Mouse (Mus musculus) 3T3-L1 (cell line): ENCODE results near the gene 0610030E20Rik.

Source experiments
- DNase-seq: peaks from one replicate; pipeline ENCODE4 v3.0.0-alpha.2; 2015; ENCODE audit warnings: low read depth, low spot score

0610030E20Rik gene

GRCm38 (mm10) chr6:72347166-72347941, at the start of gene 0610030E20Rik:
TSS of gene 0610030E20Rik (plus strand) at chr6:72347317.
- peak; percentile 84 for DNase-seq

DNA sequence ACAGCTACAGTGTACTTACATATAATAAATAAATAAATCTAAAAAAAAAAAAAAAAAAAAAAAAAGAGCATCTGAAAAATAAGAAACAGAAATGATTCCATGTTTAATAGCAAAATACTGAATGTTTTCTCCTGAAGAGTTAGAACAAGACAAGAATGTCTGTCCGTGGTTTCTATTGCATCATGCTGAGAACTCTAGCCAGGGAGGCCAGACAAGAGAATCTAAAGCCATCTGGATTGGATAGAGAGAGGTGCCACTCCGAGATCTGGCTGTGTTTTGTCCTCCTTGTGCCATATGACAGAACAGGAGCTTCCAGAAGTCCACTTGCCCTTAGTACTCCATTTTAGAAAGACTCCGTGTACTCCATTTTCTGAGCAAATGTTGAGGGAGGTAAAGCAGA, 49.3 kb upstream of the 0610030E20Rik start:
- peak; percentile 66 for DNase-seq

DNA sequence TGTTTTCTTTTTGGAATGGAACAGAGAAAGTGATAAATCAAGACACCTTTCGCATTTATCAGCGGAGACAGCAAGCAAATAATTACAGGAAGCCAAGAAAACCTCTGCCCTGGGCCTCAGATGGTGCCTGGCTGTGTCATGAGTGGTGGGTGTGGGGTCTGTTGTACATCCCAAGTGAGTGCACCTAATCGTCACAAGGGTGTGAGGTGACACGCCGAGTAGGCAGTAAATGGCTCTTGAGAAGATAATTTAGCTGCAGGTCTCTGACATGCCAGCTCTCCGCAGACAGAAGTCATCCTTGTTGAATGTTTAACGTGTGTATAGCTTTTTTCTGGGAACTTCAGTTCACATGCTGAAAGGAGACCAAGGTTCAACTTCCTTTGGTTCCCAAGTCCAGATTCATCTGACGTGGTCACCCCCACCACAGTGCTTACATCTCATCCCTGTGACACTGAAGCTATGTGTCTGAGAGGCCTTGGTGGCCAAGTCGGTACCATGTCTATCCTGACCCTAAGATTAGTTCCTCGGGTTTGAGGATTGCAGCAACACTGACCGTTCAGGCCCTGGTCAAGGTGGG, 44.7 kb upstream of the 0610030E20Rik start:
- no peak for DNase-seq

GRCm38 (mm10) chr6:72303510-72303909, 43.6 kb upstream of the 0610030E20Rik start:
- no peak for DNase-seq

DNA sequence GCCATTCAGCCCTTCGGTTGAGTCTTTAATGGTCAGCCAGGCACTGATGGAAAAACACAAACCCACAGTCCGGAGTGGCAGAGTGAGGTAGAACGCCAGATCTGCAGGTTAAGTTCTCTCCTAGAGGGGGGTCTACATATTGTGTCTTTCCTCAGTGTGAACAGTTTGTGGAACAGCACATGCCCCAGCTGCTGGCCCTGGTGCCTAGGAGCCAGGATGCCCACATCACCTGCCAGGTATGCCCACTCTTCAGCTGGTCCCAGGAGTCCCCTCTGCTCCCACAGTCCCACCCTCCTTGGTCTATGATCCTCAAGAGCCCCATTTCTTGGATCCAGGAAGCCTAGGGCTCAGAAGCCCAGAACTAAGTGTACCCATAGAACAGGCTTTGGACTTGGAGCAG, 34.9 kb upstream of the 0610030E20Rik start:
- DNase-seq = no peak

DNA sequence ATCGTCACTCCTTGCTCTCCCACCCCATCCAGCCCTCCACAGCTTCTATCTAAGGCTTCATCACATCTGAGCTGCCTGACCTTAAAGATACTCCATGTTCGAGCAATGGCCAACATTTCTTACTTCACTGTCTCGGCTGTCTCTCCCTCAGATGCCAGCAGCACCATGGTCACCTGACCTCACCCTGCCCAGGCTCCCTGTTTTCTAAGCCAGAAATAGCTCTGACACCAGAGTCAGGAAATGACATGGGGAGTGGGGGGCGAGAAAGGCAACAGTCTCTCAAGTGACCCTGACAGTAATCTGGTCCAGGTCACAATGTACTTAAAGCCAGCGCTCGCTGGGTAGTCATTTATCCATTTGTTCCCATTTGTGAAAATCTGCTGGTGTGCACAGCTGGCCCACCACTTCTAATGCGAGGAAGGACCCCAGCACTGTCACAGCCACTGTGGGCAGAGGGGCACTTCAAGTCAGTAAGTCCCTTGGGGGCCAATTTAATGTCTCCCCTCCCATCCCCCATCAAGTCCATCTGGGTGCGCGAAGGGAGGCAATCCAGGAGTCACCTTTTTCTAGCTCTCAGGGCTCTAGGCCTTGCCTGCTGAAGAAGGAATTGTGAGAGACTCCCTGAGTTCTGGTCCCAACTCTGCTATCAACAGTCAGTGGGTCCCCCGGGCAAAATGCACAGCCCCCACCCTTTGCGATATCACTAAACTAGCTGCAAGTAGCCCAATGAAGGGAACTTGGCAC, 33.8 kb upstream of the 0610030E20Rik start:
- no peak for DNase-seq

DNA sequence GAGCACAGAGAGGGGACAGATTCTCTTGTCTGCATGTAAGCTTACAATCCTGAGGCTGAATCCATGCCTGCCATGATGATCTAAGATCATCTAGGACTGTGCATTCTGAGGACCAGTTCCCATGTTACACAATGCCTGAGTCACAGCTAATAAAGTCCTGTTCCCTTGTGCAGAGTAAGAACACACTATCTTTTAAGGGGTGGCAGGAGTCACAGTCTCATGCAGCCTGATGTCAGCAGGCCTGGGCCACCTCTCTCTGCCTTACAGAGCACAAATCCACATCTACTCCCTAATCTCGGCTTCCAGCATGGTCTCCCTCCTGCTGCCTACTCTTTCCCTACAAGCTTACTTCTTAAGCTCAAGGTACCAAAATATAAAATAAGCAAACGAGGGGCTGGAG, 31.7 kb upstream of the 0610030E20Rik start:
- DNase-seq = no peak

DNA sequence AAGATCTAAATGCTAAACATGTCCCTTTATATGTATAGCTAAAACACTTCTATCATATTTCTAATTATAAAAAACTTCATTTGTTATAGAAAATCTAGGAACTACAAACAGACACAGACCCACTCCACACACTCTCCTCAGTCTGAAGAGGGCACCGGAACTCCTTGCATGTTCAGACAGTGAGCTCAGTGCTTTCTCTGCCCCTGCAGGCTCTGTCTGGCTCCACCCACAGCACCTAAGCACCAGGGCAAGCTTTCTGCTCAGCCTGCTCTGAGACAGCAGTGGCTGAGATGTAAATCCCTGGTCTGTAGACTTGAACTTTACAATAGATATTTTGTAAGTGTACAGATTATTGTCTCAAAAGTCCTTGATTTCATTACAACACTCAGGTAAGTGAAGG, 31.1 kb upstream of the 0610030E20Rik start:
- DNase-seq = no peak

GRCm38 (mm10) chr6:72318440-72318839, 28.7 kb upstream of the 0610030E20Rik start:
- DNase-seq = no peak

- DNase-seq = peak; percentile 56
These were observed 28.1 kb upstream of the 0610030E20Rik start for GRCm38 (mm10) chr6:72319019-72319418.

DNA sequence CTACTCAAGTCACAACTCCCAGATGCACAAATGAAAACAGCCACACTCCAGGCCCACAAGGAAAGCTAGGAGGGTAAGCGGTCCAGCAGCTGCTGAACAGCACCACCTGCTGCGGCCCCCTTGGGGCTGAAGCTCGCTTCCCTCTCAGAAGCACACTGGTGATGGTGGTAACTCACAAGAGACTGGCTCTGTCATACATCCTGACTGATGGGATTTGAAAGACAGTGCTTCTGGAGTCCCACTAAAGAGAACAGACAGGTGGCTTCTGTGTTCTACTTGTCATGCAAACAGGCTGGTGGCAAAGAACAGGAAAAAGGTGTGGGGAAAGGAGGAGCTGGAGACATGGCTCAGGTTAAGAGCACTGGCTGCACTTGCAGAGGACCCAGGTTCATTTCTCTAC, 24.2 kb upstream of the 0610030E20Rik start:
- no peak for DNase-seq

DNA sequence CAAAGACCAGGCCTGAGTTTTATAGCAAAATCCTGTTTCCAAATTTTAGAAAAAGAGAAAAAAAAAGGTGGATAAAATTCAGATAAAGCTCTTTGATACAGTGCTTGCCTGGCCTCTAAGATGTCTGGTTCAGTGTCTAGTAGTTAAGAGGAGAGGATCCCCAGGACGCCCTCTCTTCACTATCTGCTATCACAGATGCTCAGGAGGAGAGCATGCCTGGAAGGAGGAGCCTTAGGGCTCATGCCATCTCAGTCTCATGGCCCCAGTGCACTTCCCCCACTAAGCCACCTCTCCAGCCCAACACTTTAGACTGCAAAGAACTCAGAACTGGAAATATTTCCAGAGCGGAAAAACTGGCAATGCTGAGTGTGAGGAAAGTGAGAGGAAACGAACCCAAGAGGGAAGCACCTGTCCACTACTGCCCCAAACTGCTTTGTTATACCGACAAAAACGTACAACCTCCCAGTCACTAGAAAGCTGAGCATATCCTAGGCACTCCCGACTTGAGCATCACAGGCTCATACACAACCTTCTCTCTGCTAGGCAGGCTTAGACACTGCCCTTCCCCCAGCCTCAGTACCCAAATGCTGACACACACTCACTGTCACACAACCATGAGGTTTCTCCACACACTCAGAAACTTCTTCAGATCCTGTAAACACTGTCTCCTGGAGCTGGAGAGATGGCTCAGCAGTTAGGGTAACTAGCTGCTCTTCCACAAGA, 23.2 kb upstream of the 0610030E20Rik start:
- DNase-seq = no peak

DNA sequence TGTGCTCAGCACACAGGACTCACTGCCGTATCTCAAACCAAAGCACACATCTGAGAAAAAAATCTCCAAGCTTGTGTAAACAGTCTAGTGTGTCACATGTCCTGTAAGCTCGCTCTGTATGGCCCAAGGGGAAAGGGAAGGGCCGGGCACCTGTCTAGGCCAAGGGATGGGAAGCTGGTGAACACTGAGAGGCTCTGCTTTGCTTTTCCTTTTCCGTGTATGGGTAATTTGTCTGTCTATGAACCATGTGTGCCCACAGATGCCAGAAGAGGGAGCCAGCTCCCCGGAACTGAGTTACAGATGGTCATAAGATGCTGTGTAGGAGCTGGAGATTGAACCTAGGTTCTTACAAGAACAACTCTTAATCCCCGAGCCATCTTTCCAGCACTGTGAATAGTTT, 20.8 kb upstream of the 0610030E20Rik start:
- peak; percentile 52 for DNase-seq

- no peak for DNase-seq
These were observed 18.1 kb upstream of the 0610030E20Rik start for GRCm38 (mm10) chr6:72329019-72329418.

DNA sequence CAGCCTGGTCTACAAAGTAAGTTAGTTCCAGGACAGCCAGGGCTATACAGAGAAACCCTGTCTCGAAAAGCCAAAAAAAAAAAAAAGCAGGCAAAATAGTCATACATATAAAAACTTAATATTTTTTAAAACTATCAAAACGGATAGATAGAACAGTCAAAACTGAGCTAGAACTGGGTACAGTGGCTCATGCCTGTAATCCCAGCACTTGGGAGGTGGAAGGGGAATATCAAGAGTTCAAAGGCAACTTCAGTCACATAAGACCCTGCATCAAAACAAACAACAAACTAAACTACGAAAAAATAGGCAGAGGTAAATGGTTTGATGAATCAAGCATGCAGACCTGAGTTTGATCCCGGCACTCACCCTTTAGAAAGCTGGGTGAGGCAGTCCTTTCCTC, 17.0 kb upstream of the 0610030E20Rik start:
- no peak for DNase-seq

DNA sequence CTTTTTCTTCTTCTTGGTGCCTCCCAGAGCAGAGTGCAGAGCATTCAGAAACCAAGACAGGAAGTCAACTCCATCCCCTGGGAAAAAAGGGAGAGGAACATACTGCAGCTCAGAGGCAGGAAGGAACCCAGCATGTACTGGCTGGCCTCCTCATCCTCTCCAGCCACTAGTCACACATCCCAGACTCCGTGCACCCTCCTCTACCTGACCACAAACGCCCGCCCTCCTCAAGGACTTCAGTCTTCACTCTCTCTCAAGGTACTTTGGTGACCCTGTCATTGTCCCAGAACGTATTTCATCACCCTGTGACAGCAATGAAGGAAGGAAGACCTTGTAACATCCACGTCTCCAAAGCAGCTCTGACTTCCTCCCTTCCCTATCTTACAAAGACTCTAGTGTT, 14.0 kb upstream of the 0610030E20Rik start:
- no peak for DNase-seq

- DNase-seq = no peak
These were observed 6.6 kb upstream of the 0610030E20Rik start for GRCm38 (mm10) chr6:72340481-72340880.

- peak; percentile 65 for DNase-seq
These were observed 2.6 kb upstream of the 0610030E20Rik start for GRCm38 (mm10) chr6:72344396-72345073.

DNA sequence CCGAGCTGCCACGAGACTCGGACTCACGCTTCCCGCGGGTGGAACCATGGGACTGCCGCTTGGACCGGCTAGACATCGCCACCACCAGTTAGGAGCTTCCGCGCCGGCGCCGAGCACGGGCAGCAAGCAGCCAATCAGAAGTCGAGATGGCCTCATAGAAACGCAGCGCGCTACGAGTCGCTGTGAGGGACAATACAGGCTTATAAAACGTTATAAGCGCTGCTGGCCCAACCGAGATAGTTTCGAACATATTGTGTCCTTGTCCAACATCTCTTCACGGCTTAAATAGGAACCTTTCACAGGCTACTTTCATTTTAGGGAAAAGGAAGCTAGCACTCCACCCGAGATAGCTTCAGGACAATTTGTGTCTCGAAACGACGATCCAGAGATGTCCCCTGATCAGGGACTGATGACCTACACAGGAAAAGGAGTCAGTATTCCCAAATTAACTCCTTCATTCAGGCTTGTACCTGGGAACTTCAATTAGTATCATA, 2.0 kb upstream of the 0610030E20Rik start, which contains the start of gene Usp39:
TSS of gene Usp39 (minus strand) at position 111 of the 494 bp plus-strand sequence.
- DNase-seq = peak; percentile 98

- no peak for DNase-seq
These were observed 1.5 kb upstream of the 0610030E20Rik start for GRCm38 (mm10) chr6:72345633-72346032.

GRCm38 (mm10) chr6:72346261-72346660, 856 bp upstream of the 0610030E20Rik start:
- no peak for DNase-seq
